Mouse (Mus musculus) ES-E14 (cell line): ENCODE results near the gene Clec18a. TPM values are rescaled to one million over a fixed set of nuclear protein-coding genes. Genes with fewer than 3 reads are reported as not detected.
A peak's percentile ranks its signal among the peaks of the same experiment; 100 is the strongest.

Experiments
- DNase-seq: peaks from one replicate; pipeline ENCODE4 v3.0.0-alpha.2; 2013; ENCODE audit warnings: low read depth, low spot score
- H3K27ac ChIP-seq: 2 replicates; pipeline ENCODE4 v1.5.1; 2012; ENCODE audit warnings: low read depth, mild to moderate bottlenecking, low read length, moderate library complexity, mixed read lengths; ENCODE audit not compliant: poor library complexity, insufficient read depth, severe bottlenecking
- H3K36me3 ChIP-seq: 2 replicates; pipeline ENCODE4 v1.6.1; 2012; ENCODE audit warnings: mild to moderate bottlenecking, low read length, moderate library complexity, mixed read lengths; ENCODE audit not compliant: control insufficient read depth, poor library complexity, insufficient read depth, severe bottlenecking
- H3K4me1 ChIP-seq, 2 experiments: fragments of 150-350 bp in 1 of 2; sonication (generic) in 1 of 2; 2 replicates each; pipeline ENCODE4 v1.6.1; 2012; ENCODE audit warnings: low read length in 2 of 2, mild to moderate bottlenecking in 1 of 2, mixed read lengths in 1 of 2; ENCODE audit not compliant: control insufficient read depth in 2 of 2, insufficient read depth in 2 of 2, poor library complexity in 1 of 2
- H3K4me3 ChIP-seq, 2 experiments: fragments of 150-350 bp in 1 of 2; sonication (generic) in 1 of 2; 2 replicates each; pipeline ENCODE4 v1.5.1; 2012; ENCODE audit warnings: low read length in 2 of 2, low read depth in 1 of 2, mild to moderate bottlenecking in 1 of 2, mixed read lengths in 1 of 2; ENCODE audit not compliant: insufficient read depth in 1 of 2, poor library complexity in 1 of 2, severe bottlenecking in 1 of 2
- H3K9ac ChIP-seq: 2 replicates; pipeline ENCODE4 v1.6.1; 2012; ENCODE audit warnings: low read depth, mild to moderate bottlenecking, low read length, mixed read lengths; ENCODE audit not compliant: poor library complexity, insufficient read depth, severe bottlenecking
- H3K9me3 ChIP-seq: fragments of 150-350 bp; sonication (generic); 2 replicates; pipeline ENCODE4 v1.6.1; 2012; ENCODE audit warnings: low read depth, mild to moderate bottlenecking, low read length; ENCODE audit not compliant: control insufficient read depth, insufficient read depth
- CHD2 ChIP-seq: IDR thresholded peaks from 2 replicates; pipeline ENCODE4 v1.6.1; 2014; ENCODE audit warnings: mild to moderate bottlenecking, low read depth, low read length, inconsistent platforms
- HCFC1 ChIP-seq: IDR thresholded peaks from 2 replicates; pipeline ENCODE4 v1.6.1; 2012; ENCODE audit warnings: low read length, inconsistent platforms, borderline replicate concordance; ENCODE audit not compliant: insufficient read depth
- MAFK ChIP-seq: IDR thresholded peaks from 2 replicates; pipeline ENCODE4 v1.6.1; 2014; ENCODE audit warnings: mild to moderate bottlenecking, low read depth, low read length, inconsistent platforms; ENCODE audit not compliant: insufficient read depth
- ZC3H11A ChIP-seq: IDR thresholded peaks from 2 replicates; pipeline ENCODE4 v1.6.1; 2012; ENCODE audit warnings: low read depth, mild to moderate bottlenecking, inconsistent platforms, low read length, borderline replicate concordance
- ZNF384 ChIP-seq: IDR thresholded peaks from 2 replicates; pipeline ENCODE4 v1.6.1; 2012; ENCODE audit warnings: low read depth, low read length, inconsistent platforms
- in situ Hi-C, 2 experiments: fragments of 600-800 bp; cut with MboI; formaldehyde crosslinking; loops; one replicate each; pipeline ENCODE4 v1.15.1; 2025; ENCODE audit warnings: low sequenced_read_pairs in 2 of 2, inconsistent platforms in 1 of 2; ENCODE audit not compliant: unreplicated experiment in 2 of 2
- total RNA-seq: library from RNA; depleted of rRNA; stranded (reverse); fragments of 300-350 nt; gene quantifications from 2 replicates; pipeline ENCODE4 v1.2.3, GENCODE M21; 2012

Gene Clec18a
- total RNA-seq, 1 experiment, result 0.22 TPM

DNA sequence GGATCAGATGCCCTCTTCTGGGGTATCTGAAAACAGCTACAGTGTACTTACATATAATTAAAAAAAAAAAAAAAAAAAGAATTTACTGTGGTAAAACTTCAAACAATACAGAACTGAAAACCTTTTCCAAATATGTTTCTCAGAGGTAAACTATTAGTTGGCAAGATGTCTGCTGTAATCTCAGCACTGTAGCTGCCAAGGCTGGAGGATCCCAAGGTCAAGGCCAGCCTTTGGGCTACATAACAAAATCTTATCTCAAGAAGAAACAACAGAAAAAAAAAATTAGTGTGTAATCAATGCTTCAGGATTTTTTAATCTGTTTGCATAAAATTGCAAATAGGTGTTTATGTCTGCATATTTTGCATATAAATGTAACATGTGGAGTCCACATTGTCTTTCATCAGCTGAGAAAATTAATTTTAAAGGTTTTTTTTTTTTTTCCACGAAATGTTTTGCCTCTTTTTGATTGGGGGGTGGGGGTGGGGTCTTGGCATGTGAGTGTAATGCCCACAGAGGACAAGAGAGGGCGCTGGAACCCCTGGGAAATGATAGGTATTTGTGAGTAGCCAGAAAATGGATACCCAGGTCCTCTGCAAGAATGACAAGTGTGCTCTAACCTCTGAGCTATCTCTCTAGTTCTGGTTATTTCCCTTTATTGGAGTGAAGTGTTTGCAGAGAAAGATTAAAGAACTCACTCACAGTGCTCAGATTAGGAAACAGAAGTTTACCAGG is 48.1 kb downstream of the Clec18a start:
- Histone ChIP-seq H3K4me3 (no peak overlapping the region), H3K9me3 (no peaks in the 10 kb centered on the region), H3K4me1 (peaks cover 0 to 3% of the 10 kb centered on the region in 2 experiments; a peak in 1 of 4 replicates), H3K9ac (no peak overlapping the region), H3K27ac (no peak overlapping the region), H3K36me3 (peaks cover 69% of the 10 kb centered on the region)
- in situ Hi-C loops, result loop anchor here (10.0 kb wide), 1 partner anchor 199 kb away; the partner anchor contains the start of genes Cog4 (in 2 of the 2) and Sf3b3 (in 2 of the 2)
- TF ChIP-seq ZNF384, result peak; percentile 48; the same call in 1 of the 2 replicates
- TF ChIP-seq MAFK, result no peak
- DNase-seq, result no peak

GRCm38 (mm10) chr8:111042546-111042945 is 49.7 kb downstream of the Clec18a start:
- Histone ChIP-seq H3K9me3 (no peaks in the 10 kb centered on the region), H3K27ac (no peak overlapping the region), H3K4me1 (peaks cover 0 to 3% of the 10 kb centered on the region in 2 experiments; a peak in 1 of 4 replicates), H3K36me3 (peaks cover 65% of the 10 kb centered on the region), H3K4me3 (no peak overlapping the region), H3K9ac (no peak overlapping the region)
- DNase-seq, result no peak
- TF ChIP-seq MAFK, result no peak
- no peak for TF ChIP-seq ZC3H11A
- TF ChIP-seq HCFC1, result no peak
- no peak for TF ChIP-seq CHD2
- no peak for TF ChIP-seq ZNF384
- in situ Hi-C loops, result loop anchor here (10.0 kb wide), 1 partner anchor 198 kb away; the partner anchor contains the start of genes Cog4 (in 2 of the 2) and Sf3b3 (in 2 of the 2)

DNA sequence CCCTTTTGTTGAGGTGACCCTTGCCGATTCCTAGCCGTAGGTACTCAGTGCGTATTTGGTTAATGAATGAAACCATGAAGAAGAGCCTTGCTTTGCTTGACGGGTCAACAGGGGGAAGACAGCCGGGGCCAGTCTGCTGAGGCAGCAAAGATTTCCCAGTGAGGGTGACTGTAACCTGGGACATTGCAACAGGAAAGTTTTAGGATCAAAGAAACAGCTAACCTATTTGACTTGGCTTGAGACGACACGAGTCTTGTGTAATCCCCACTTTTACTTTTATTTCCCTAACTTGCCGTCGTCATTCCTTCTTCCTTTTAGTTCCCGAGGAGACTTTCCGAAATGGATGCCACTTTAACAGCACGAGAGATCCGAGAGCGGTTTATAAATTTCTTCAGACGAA is 55.6 kb downstream of the Clec18a start:
- no peak overlapping the region for H3K27ac ChIP-seq
- no peaks in the 10 kb centered on the region for H3K9me3 ChIP-seq
- no peak overlapping the region for H3K9ac ChIP-seq
- in situ Hi-C loops, result no loop called here
- DNase-seq, result no peak
- H3K4me3 ChIP-seq, result no peak overlapping the region
- H3K4me1 ChIP-seq, result peaks cover 3 to 5% of the 10 kb centered on the region in 2 experiments
- peaks cover 38% of the 10 kb centered on the region for H3K36me3 ChIP-seq
- TF ChIP-seq CHD2 (no peak), ZNF384 (no peak), MAFK (no peak), HCFC1 (no peak), ZC3H11A (no peak)

DNA sequence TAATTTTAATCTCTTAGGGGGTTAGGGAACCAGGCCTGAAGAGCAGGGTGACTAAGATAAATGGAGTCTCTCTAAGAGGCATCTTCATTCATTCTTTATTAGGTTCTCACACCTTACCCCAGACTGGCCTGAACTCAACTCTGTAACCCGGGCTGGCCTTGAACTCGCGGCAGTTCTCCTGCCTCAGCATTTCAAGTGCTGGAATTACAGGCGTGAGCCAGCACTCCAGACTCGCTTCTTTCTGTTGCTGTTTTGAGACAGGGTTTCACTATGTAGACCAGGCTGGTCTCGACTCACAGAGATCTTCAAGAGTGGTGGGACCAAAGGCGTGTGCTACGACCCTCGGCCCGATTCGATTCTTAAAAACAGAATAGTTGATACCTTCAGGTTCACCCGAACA is 58.0 kb downstream of the Clec18a start:
- H3K4me1 ChIP-seq, result peaks cover 3 to 6% of the 10 kb centered on the region in 2 experiments
- peak overlapping the region; percentile 84 for H3K9ac ChIP-seq
- H3K9me3 ChIP-seq, result no peaks in the 10 kb centered on the region
- in situ Hi-C loops, result no loop called here
- peak overlapping the region; percentile 66 to 83 for H3K4me3 ChIP-seq
- peaks cover 23% of the 10 kb centered on the region for H3K36me3 ChIP-seq
- DNase-seq, result no peak
- TF ChIP-seq HCFC1 (no peak), MAFK (peak; percentile 48; the same call in 1 of the 2 replicates)
- H3K27ac ChIP-seq, result peak overlapping the region; percentile 74
